Mouse (Mus musculus) hindbrain, embryonic 14.5 days (tissue): ENCODE data around the gene Pdcd1lg2. TPM values are rescaled to one million over a fixed set of nuclear protein-coding genes. Genes with fewer than 3 reads are reported as not detected.

Experiments used
- ATAC-seq: fragments of 200-750 bp; cut with Nextera tagmentation; 2 replicates; pipeline ENCODE4 v1.8.0; 2017; ENCODE audit warnings: moderate number of reproducible peaks, mild to moderate bottlenecking, moderate TSS enrichment, moderate library complexity; ENCODE audit not compliant: low FRiP score
- DNase-seq: peaks from one replicate; pipeline ENCODE4 v3.0.0-alpha.2; 2015; ENCODE audit warnings: low spot score
- H3K27ac ChIP-seq: fragments of 300-500 bp; sonication (generic); 2 replicates; pipeline ENCODE4 v1.5.1; 2014; ENCODE audit warnings: mild to moderate bottlenecking, moderate library complexity
- H3K27me3 ChIP-seq: fragments of 300-500 bp; sonication (generic); 2 replicates; pipeline ENCODE4 v1.6.1; 2014; ENCODE audit warnings: mild to moderate bottlenecking, low read length, mixed read lengths; ENCODE audit not compliant: control insufficient read depth, insufficient read depth
- H3K36me3 ChIP-seq: fragments of 300-500 bp; sonication (generic); replicated peaks from 2 replicates; pipeline ENCODE4 v1.6.1; 2014; ENCODE audit not compliant: control insufficient read depth, insufficient read depth
- H3K4me1 ChIP-seq: fragments of 300-500 bp; sonication (generic); replicated peaks from 2 replicates; pipeline ENCODE4 v1.6.1; 2014; ENCODE audit warnings: antibody characterized with exemption, low read length, mixed read lengths; ENCODE audit not compliant: control insufficient read depth, insufficient read depth
- H3K4me2 ChIP-seq: fragments of 300-500 bp; sonication (generic); replicated peaks from 2 replicates; pipeline ENCODE4 v1.6.1; 2014; ENCODE audit warnings: mild to moderate bottlenecking, moderate library complexity
- H3K4me3 ChIP-seq: fragments of 300-500 bp; sonication (generic); replicated peaks from 2 replicates; pipeline ENCODE4 v1.5.1; 2014; ENCODE audit warnings: mild to moderate bottlenecking, low read length
- H3K9ac ChIP-seq: fragments of 300-500 bp; sonication (generic); 2 replicates; pipeline ENCODE4 v1.6.1; 2014
- H3K9me3 ChIP-seq: fragments of 300-500 bp; sonication (generic); 2 replicates; pipeline ENCODE4 v1.6.1; 2016; ENCODE audit warnings: low read length; ENCODE audit not compliant: control insufficient read depth
- WGBS: fragments of 180-500 bp; shearing (Covaris S2); extraction: QIAGEN DNeasy Blood & Tissue Kit; methylation state at CpG from one replicate; pipeline ENCODE4 v1.1.7; 2014; 5-methylcytosine and 5-hydroxymethylcytosine counted together
- polyA plus RNA-seq: library from polyadenylated mRNA; unstranded; fragments of >200 nt; fragmentation: Nextera tagmentation; extraction: Ambion mirVana; gene quantifications from 2 replicates; pipeline ENCODE4 v1.2.1, GENCODE M21; 2014

The Pdcd1lg2 gene
- polyA plus RNA-seq, 1 experiment from 2014 or later, result 0.15 TPM

GRCm38 (mm10) chr19:29368041-29368440, 42.7 kb upstream of the Pdcd1lg2 start:
- DNase-seq, result no peak
- no peak overlapping the region for H3K9ac ChIP-seq
- no peak for ATAC-seq
- H3K4me2 ChIP-seq, result no peak overlapping the region
- H3K27ac ChIP-seq, result no peak overlapping the region
- 0 out of 2 replicates have a peak, but pooled peaks cover 9% of the 10 kb centered on the region for H3K4me1 ChIP-seq
- no peaks in the 10 kb centered on the region for H3K9me3 ChIP-seq
- WGBS, result 95% methylated on average over 2 of the region's 2 CpGs
- no peak overlapping the region for H3K4me3 ChIP-seq
- no peaks in the 10 kb centered on the region for H3K27me3 ChIP-seq
- no peaks in the 10 kb centered on the region for H3K36me3 ChIP-seq

GRCm38 (mm10) chr19:29368671-29369309, 41.9 kb upstream of the Pdcd1lg2 start:
- 92% methylated on average over 3 of the region's 3 CpGs for WGBS
- DNase-seq (no peak), ATAC-seq (no peak)
- no peaks in the 10 kb centered on the region for H3K36me3 ChIP-seq
- no peak overlapping the region for H3K4me2 ChIP-seq
- H3K9ac ChIP-seq, result no peak overlapping the region
- no peak overlapping the region for H3K4me3 ChIP-seq
- H3K4me1 ChIP-seq, result 0 out of 2 replicates have a peak, but pooled peaks cover 9% of the 10 kb centered on the region
- H3K27me3 ChIP-seq, result no peaks in the 10 kb centered on the region
- no peaks in the 10 kb centered on the region for H3K9me3 ChIP-seq
- H3K27ac ChIP-seq, result no peak overlapping the region

GRCm38 (mm10) chr19:29370112-29370511, 40.6 kb upstream of the Pdcd1lg2 start:
- H3K4me3 ChIP-seq, result no peak overlapping the region
- H3K36me3 ChIP-seq, result no peaks in the 10 kb centered on the region
- H3K27me3 ChIP-seq, result no peaks in the 10 kb centered on the region
- H3K9ac ChIP-seq, result no peak overlapping the region
- ATAC-seq, result no peak
- no peak for DNase-seq
- no peak overlapping the region for H3K27ac ChIP-seq
- 74% methylated on average over 12 of the region's 12 CpGs for WGBS
- H3K4me1 ChIP-seq, result 0 out of 2 replicates have a peak, but pooled peaks cover 9% of the 10 kb centered on the region
- no peak overlapping the region for H3K4me2 ChIP-seq
- H3K9me3 ChIP-seq, result no peaks in the 10 kb centered on the region

- no peaks in the 10 kb centered on the region for H3K27me3 ChIP-seq
- H3K9me3 ChIP-seq, result no peaks in the 10 kb centered on the region
- no peak overlapping the region for H3K9ac ChIP-seq
- H3K4me3 ChIP-seq, result no peak overlapping the region
- no peak overlapping the region for H3K4me2 ChIP-seq
- WGBS, result 93% methylated on average over 7 of the region's 7 CpGs
- DNase-seq, result no peak
- ATAC-seq, result no peak
- 0 out of 2 replicates have a peak, but pooled peaks cover 9% of the 10 kb centered on the region for H3K4me1 ChIP-seq
- H3K36me3 ChIP-seq, result no peaks in the 10 kb centered on the region
- no peak overlapping the region for H3K27ac ChIP-seq
These were observed 40.0 kb upstream of the Pdcd1lg2 start for GRCm38 (mm10) chr19:29370545-29371283.

- no peak overlapping the region for H3K4me3 ChIP-seq
- H3K9ac ChIP-seq, result no peak overlapping the region
- WGBS, result 84% methylated on average over 18 of the region's 18 CpGs
- H3K36me3 ChIP-seq, result no peaks in the 10 kb centered on the region
- H3K27me3 ChIP-seq, result no peaks in the 10 kb centered on the region
- no peak overlapping the region for H3K4me2 ChIP-seq
- H3K27ac ChIP-seq, result no peak overlapping the region
- no peak for ATAC-seq
- no peak for DNase-seq
- H3K9me3 ChIP-seq, result no peaks in the 10 kb centered on the region
- H3K4me1 ChIP-seq, result 0 out of 2 replicates have a peak, but pooled peaks cover 9% of the 10 kb centered on the region
These were observed 39.2 kb upstream of the Pdcd1lg2 start for GRCm38 (mm10) chr19:29371284-29372081.

GRCm38 (mm10) chr19:29372138-29372537, 38.6 kb upstream of the Pdcd1lg2 start:
- Histone ChIP-seq H3K27me3 (no peaks in the 10 kb centered on the region), H3K9ac (no peak overlapping the region), H3K4me3 (no peak overlapping the region), H3K4me2 (no peak overlapping the region), H3K36me3 (no peaks in the 10 kb centered on the region), H3K9me3 (no peaks in the 10 kb centered on the region), H3K4me1 (0 out of 2 replicates have a peak, but pooled peaks cover 5% of the 10 kb centered on the region), H3K27ac (no peak overlapping the region)
- WGBS, result 85% methylated on average over 4 of the region's 4 CpGs
- DNase-seq (no peak), ATAC-seq (no peak)

- no peaks in the 10 kb centered on the region for H3K27me3 ChIP-seq
- no peak for ATAC-seq
- H3K4me2 ChIP-seq, result no peak overlapping the region
- no peak overlapping the region for H3K9ac ChIP-seq
- H3K4me1 ChIP-seq, result 0 out of 2 replicates have a peak, but pooled peaks cover under 1% of the 10 kb centered on the region
- no peak overlapping the region for H3K27ac ChIP-seq
- 96% methylated on average over 3 of the region's 3 CpGs for WGBS
- no peak for DNase-seq
- H3K9me3 ChIP-seq, result no peaks in the 10 kb centered on the region
- no peaks in the 10 kb centered on the region for H3K36me3 ChIP-seq
- no peak overlapping the region for H3K4me3 ChIP-seq
These were observed 38.1 kb upstream of the Pdcd1lg2 start for GRCm38 (mm10) chr19:29372621-29373020.

GRCm38 (mm10) chr19:29373438-29373837, 37.3 kb upstream of the Pdcd1lg2 start:
- H3K27me3 ChIP-seq, result no peaks in the 10 kb centered on the region
- 0 out of 2 replicates have a peak overlapping the region, but pooled peaks have one; percentile 1 for H3K4me3 ChIP-seq
- ATAC-seq (no peak), DNase-seq (no peak)
- H3K4me1 ChIP-seq, result no peaks in the 10 kb centered on the region
- H3K4me2 ChIP-seq, result peak overlapping the region; percentile 35
- WGBS, result 35% methylated on average over 11 of the region's 11 CpGs
- no peaks in the 10 kb centered on the region for H3K36me3 ChIP-seq
- peak overlapping the region; percentile 25; the same call in 1 of the 2 replicates for H3K9ac ChIP-seq
- H3K27ac ChIP-seq, result no peak overlapping the region
- H3K9me3 ChIP-seq, result no peaks in the 10 kb centered on the region

GRCm38 (mm10) chr19:29374947-29375346, 35.8 kb upstream of the Pdcd1lg2 start:
- ATAC-seq, result no peak

More at GRCm38 (mm10) chr19:29374947-29375346, 35.8 kb upstream of the Pdcd1lg2 start:
- Histone ChIP-seq H3K36me3 (no peaks in the 10 kb centered on the region), H3K27ac (no peak overlapping the region), H3K4me3 (no peak overlapping the region), H3K4me1 (no peaks in the 10 kb centered on the region), H3K27me3 (no peaks in the 10 kb centered on the region), H3K9me3 (no peaks in the 10 kb centered on the region), H3K9ac (no peak overlapping the region), H3K4me2 (no peak overlapping the region)
- WGBS, result 93% methylated on average over 9 of the region's 9 CpGs
- no peak for DNase-seq
